Mouse (Mus musculus) adipocyte (in vitro differentiated cells): ENCODE measurements around the gene Gfm1.

Experiments used
- DNase-seq: peaks from one replicate; pipeline ENCODE4 v3.0.0-alpha.2; 2016; ENCODE audit warnings: low spot score

Gfm1 gene

GRCm38 (mm10) chr3:67429999-67430380, at the start of gene Gfm1:
TSS of gene Gfm1 (plus strand) at chr3:67430096.
- DNase-seq: peak; percentile 90

GRCm38 (mm10) chr3:67429338-67429998, 428 bp upstream of the Gfm1 start:
- DNase-seq: no peak

GRCm38 (mm10) chr3:67434011-67434410, 4.1 kb downstream of the Gfm1 start:
- no peak for DNase-seq

GRCm38 (mm10) chr3:67447143-67447542, 17.2 kb downstream of the Gfm1 start:
- no peak for DNase-seq

GRCm38 (mm10) chr3:67449660-67450059, 19.8 kb downstream of the Gfm1 start:
- DNase-seq: no peak

GRCm38 (mm10) chr3:67450601-67451210, 20.8 kb downstream of the Gfm1 start:
- no peak for DNase-seq

- DNase-seq: no peak
Measured at GRCm38 (mm10) chr3:67459881-67460280, 30.0 kb downstream of the Gfm1 start.

- DNase-seq: no peak
Measured at GRCm38 (mm10) chr3:67462015-67462414, 32.1 kb downstream of the Gfm1 start.

GRCm38 (mm10) chr3:67462578-67462977, 32.7 kb downstream of the Gfm1 start:
- DNase-seq: peak; percentile 33

- peak; percentile 44 for DNase-seq
Measured at GRCm38 (mm10) chr3:67463001-67463400, 33.1 kb downstream of the Gfm1 start.

GRCm38 (mm10) chr3:67463450-67464372, 33.8 kb downstream of the Gfm1 start, which contains the start of gene Lxn:
TSS of gene Lxn (minus strand) at chr3:67463926.
- peak; percentile 70 for DNase-seq

- no peak for DNase-seq
Measured at GRCm38 (mm10) chr3:67466576-67466975, 36.7 kb downstream of the Gfm1 start.

GRCm38 (mm10) chr3:67467281-67467680, 37.4 kb downstream of the Gfm1 start:
- no peak for DNase-seq

- DNase-seq: peak; percentile 37
Measured at GRCm38 (mm10) chr3:67471408-67472127, 41.7 kb downstream of the Gfm1 start.

- DNase-seq: no peak
Measured at GRCm38 (mm10) chr3:67473438-67473837, 43.5 kb downstream of the Gfm1 start.

- DNase-seq: no peak
Measured at GRCm38 (mm10) chr3:67479806-67480205, 49.9 kb downstream of the Gfm1 start.

- no peak for DNase-seq
Measured at GRCm38 (mm10) chr3:67482400-67482799, 52.5 kb downstream of the Gfm1 start.

GRCm38 (mm10) chr3:67485233-67485632, 55.3 kb downstream of the Gfm1 start:
- no peak for DNase-seq

- DNase-seq: peak; percentile 88
Measured at GRCm38 (mm10) chr3:67490156-67490555, 60.3 kb downstream of the Gfm1 start.

GRCm38 (mm10) chr3:67492086-67492869, 62.4 kb downstream of the Gfm1 start:
- no peak for DNase-seq

GRCm38 (mm10) chr3:67493132-67493531, 63.2 kb downstream of the Gfm1 start:
- no peak for DNase-seq
